Mouse (Mus musculus) liver (tissue): ENCODE data around the gene Rab5a.
"Not testable (repeated sequence)": the region's sequence is repeated elsewhere in the genome, so short reads cannot be mapped to it uniquely, and the experiment has no call there.

Source experiments
- DNase-seq: peaks from one replicate; pipeline ENCODE4 v3.0.0-alpha.2; 2020; ENCODE audit warnings: mixed read lengths

Rab5a gene

GRCm38 (mm10) chr17:53478858-53479603 lies at the start of gene Rab5a:
Rab5a (plus strand) TSS chr17:53479234.
- peak; percentile 99 for DNase-seq

- no peak for DNase-seq
Measured at GRCm38 (mm10) chr17:53456152-53456551, 22.9 kb upstream of the Rab5a start.

GRCm38 (mm10) chr17:53456742-53457141 lies 22.3 kb upstream of the Rab5a start:
- DNase-seq, result no peak

- peak; percentile 73 for DNase-seq
Measured at GRCm38 (mm10) chr17:53462603-53463495, 16.2 kb upstream of the Rab5a start, which contains the start of gene Efhb. Efhb (minus strand) TSS chr17:53463321.

DNA sequence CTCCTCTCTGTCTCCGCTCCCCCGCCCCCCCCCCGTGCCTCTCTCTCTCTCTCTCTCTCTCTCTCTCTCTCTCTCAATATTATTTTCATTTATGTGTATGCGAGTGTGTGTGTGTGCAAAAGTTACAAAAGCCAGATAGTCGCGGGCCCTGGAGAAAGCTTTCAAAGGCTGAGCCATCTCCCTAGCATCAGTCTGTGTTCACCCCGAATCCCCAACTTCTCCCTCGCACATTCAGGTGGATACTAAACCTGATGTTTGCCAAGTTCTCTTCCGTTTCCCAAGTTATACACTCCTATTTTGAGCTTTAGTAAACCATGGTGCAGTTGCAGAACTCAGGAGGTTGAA lies 15.6 kb upstream of the Rab5a start:
- no peak for DNase-seq

DNA sequence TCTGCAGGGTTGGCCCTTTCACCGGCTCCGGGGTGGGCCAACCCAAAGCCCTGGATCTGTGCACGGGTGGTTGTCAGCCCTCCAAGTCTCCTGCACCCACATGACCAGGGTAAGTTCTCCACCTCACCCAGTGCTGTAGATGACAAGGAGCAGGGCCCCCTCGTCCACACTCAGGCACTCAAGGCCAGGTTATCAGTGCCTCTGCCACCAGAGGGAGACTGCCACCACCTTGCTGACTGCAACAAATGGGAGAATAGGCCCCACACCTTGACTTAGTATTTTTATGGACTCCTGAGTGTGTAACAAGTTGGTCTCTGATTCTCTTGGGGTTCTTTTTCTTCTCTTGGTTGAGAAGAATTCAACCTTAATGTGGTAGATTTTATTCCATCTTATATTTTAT lies 13.5 kb upstream of the Rab5a start:
- DNase-seq, result peak; percentile 8

- no peak for DNase-seq
Measured at GRCm38 (mm10) chr17:53468697-53469096, 10.3 kb upstream of the Rab5a start.

- peak; percentile 15 for DNase-seq
Measured at GRCm38 (mm10) chr17:53478066-53478857, 772 bp upstream of the Rab5a start.

DNA sequence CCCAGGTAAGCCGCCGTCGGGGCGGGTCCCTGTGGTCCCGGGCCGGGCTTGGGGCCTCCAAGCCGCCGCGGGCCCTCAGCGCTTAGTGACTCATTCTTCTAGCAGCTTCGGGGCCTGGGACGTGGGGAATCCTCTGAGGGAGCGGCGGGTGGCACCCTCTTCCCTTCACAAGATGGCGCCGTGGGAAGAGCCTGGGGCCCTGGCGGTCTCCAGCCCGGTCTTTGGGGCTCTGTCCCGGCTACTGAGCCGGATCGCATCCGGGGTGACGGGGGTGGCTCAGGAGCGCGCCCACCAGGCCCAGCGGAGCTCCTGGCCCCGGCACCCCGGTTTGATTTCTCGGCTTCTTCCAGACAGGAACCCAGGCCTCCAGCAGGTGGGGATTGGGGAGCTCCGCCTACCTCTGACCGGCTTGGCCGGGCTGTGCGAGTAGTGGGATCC lies 589 bp downstream of the Rab5a start:
- DNase-seq, result peak; percentile 65

GRCm38 (mm10) chr17:53480433-53480832 lies 1.4 kb downstream of the Rab5a start:
- no peak for DNase-seq

GRCm38 (mm10) chr17:53488291-53489006 lies 9.4 kb downstream of the Rab5a start:
- DNase-seq, result no peak

DNA sequence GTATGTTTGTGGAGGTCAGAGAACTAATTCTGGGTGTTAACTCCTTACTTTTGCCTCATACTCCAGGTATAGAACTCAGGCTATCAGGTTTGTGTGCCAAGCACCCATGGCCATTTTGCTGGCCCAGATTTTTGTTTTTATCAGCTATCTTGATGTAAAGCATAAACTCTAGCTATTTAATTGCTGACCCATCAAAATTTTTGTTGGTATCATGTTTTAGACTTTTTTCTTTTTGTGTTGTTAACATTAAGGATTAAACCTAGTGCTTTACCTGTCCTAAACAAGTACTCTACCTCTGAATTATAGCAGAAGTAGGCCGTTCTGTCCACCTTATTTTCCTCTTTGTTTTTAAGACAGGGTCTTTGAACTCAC lies 10.0 kb downstream of the Rab5a start:
- DNase-seq, result no peak

DNA sequence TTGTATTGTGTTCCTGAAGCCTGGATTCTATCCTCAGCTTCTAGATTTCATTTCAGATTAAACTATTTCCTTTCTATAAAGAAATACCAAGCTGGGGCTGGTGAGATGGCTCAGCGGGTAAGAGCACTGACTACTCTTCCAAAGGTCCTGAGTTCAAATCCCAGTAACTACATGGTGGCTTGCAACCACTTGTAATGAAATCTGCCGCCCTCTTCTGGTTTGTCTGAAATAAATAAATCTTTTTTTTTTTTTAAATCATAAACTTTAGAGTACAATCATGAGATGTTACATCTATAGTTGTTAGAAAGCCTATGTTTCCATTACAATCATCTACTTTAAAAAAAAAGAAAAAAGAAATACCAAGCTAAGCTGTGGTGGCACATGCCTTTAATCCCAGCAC lies 23.9 kb downstream of the Rab5a start:
- no peak for DNase-seq

- DNase-seq, result no peak
Measured at GRCm38 (mm10) chr17:53512311-53512951, 33.4 kb downstream of the Rab5a start.

GRCm38 (mm10) chr17:53519364-53519763 lies 40.3 kb downstream of the Rab5a start:
- no peak for DNase-seq

GRCm38 (mm10) chr17:53520509-53520908 lies 41.5 kb downstream of the Rab5a start:
- no peak for DNase-seq

- no peak for DNase-seq
Measured at GRCm38 (mm10) chr17:53528034-53528433, 49.0 kb downstream of the Rab5a start.

GRCm38 (mm10) chr17:53531160-53531559 lies 52.1 kb downstream of the Rab5a start:
- peak; percentile 19 for DNase-seq

- peak; percentile 46 for DNase-seq
Measured at GRCm38 (mm10) chr17:53532425-53532824, 53.4 kb downstream of the Rab5a start.

- not testable (repeated sequence) for DNase-seq
Measured at GRCm38 (mm10) chr17:53539351-53539750, 60.3 kb downstream of the Rab5a start, which contains the start of gene Pp2d1. Pp2d1 (minus strand) TSS chr17:53539451.

- no peak for DNase-seq
Measured at GRCm38 (mm10) chr17:53542536-53542935, 63.5 kb downstream of the Rab5a start.
